Mouse (Mus musculus): ENCODE data around the gene Sash3. TPM values are rescaled to one million over a fixed set of nuclear protein-coding genes. Genes with fewer than 3 reads are reported as not detected.

Gene Sash3
- 100 to 1,000 TPM; 134 to 144 TPM for total RNA-seq (2023)

GRCm38 (mm10) chrX:48146262-48146661, at the start of gene Sash3:
Gene Sash3, plus strand, starts transcription at chrX:48146436.

GRCm38 (mm10) chrX:48108394-48109315, 37.6 kb upstream of the Sash3 start, which contains the start of gene Xpnpep2:
Gene Xpnpep2, plus strand, starts transcription at chrX:48108725.

DNA sequence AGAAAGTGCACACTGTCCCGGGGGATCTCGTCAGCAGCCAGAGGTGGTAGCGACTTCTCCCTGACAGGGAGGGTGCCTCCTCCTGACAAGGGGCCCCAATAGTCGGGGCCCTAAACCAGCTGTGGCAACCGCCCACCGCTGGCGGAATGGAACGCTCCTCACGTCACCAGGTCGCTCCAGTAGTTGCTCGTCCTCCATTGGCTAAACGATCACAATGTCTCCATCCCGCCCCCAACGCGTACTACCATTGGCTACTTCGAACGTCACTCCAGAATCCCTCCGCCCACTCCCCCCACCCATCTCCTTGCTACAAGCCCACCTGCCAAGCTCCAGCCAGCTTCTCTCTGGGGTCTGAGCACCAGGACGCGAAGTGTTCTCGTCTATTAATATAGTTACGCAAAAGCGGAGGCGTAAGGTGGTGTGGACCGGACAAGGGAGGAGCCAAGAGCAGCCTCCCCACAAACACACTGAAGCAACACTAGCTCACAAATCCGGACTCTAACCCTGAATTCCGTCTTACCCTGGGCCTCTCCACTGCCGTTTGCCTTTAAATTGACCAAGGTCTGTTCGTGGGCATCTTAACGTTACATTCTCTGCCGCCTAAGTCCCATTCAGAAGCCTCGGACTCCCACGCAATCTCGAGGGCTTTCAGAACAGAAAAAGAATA, 62.4 kb downstream of the Sash3 start, which contains the start of gene Zdhhc9:
TSS of gene Zdhhc9 (minus strand) at position 360 of the 667 bp plus-strand sequence.

Other genes starting within 250 kb of the Sash3 start
- 10 to 100 TPM; 24.6 to 25.7 TPM for gene Ocrl, start 234.0 kb upstream of the Sash3 start, total RNA-seq (2023)
- gene Apln, start 111.6 kb upstream of the Sash3 start, total RNA-seq (2023): under 1 TPM in 1 of 2 experiments, not detected in 1; 0.24 TPM
- gene Xpnpep2, start 37.7 kb upstream of the Sash3 start, total RNA-seq (2023): under 1 TPM in 1 of 2 experiments, not detected in 1; 0.16 TPM
- 10 to 100 TPM; 78.7 to 86.4 TPM for gene Zdhhc9, start 62.4 kb downstream of the Sash3 start, total RNA-seq (2023)
- 10 to 100 TPM; 34.0 to 35.3 TPM for gene Utp14a, start 110.4 kb downstream of the Sash3 start, total RNA-seq (2023)
- 1 to 10 TPM; 9.6 to 9.7 TPM for gene Bcorl1, start 194.9 kb downstream of the Sash3 start, total RNA-seq (2023)

All from monocyte, adult 59 days (primary cell).